Mouse (Mus musculus): ENCODE measurements around the gene Mier2. TPM values are rescaled to one million over a fixed set of nuclear protein-coding genes. Genes with fewer than 3 reads are reported as not detected.

Gene Mier2
- polyA plus RNA-seq, 1 experiment from 2014 or later = 56.2 TPM

- H3K4me3 ChIP-seq (ENCODE audit: low read length) = no peak overlapping the region
- no peaks in the 10 kb centered on the region for H3K36me3 ChIP-seq (ENCODE audit: insufficient read depth, low read length)
- H3K27me3 ChIP-seq (ENCODE audit: insufficient read depth, low read length) = no peaks in the 10 kb centered on the region
- H3K4me2 ChIP-seq (replicated peaks; ENCODE audit: low read depth, low read length) = no peak overlapping the region
- peaks cover 21% of the 10 kb centered on the region for H3K4me1 ChIP-seq (ENCODE audit: insufficient read depth, low read length)
- 90% methylated on average over 5 of the region's 5 CpGs for WGBS
- H3K9me3 ChIP-seq (ENCODE audit: low read length) = 0 out of 2 replicates have a peak, but pooled peaks cover 3% of the 10 kb centered on the region
- H3K9ac ChIP-seq (replicated peaks; ENCODE audit: low read length) = no peak overlapping the region
- H3K27ac ChIP-seq (ENCODE audit: low read length) = no peak overlapping the region
- no peak for ATAC-seq (ENCODE audit: low FRiP score, low TSS enrichment)
These were observed 2.0 kb upstream of the Mier2 start for GRCm38 (mm10) chr10:79556951-79557350.

GRCm38 (mm10) chr10:79555238-79555724 is 282 bp upstream of the Mier2 start:
- H3K4me3 ChIP-seq (ENCODE audit: low read length) = peak overlapping the region; percentile 84
- 0 out of 2 replicates have a peak, but pooled peaks cover 3% of the 10 kb centered on the region for H3K36me3 ChIP-seq (ENCODE audit: insufficient read depth, low read length)
- 0 out of 2 replicates have a peak, but pooled peaks cover 3% of the 10 kb centered on the region for H3K9me3 ChIP-seq (ENCODE audit: low read length)
- ATAC-seq (ENCODE audit: low FRiP score, low TSS enrichment) = peak; percentile 44
- H3K27me3 ChIP-seq (ENCODE audit: insufficient read depth, low read length) = no peaks in the 10 kb centered on the region
- no peak overlapping the region for H3K27ac ChIP-seq (ENCODE audit: low read length)
- H3K4me2 ChIP-seq (replicated peaks; ENCODE audit: low read depth, low read length) = peak overlapping the region; percentile 71
- H3K4me1 ChIP-seq (ENCODE audit: insufficient read depth, low read length) = peaks cover 21% of the 10 kb centered on the region
- WGBS = 26% methylated on average over 7 of the region's 7 CpGs
- H3K9ac ChIP-seq (replicated peaks; ENCODE audit: low read length) = peak overlapping the region; percentile 94

GRCm38 (mm10) chr10:79553691-79554090 is 1.3 kb downstream of the Mier2 start:
- Histone ChIP-seq H3K27me3 (ENCODE audit: insufficient read depth, low read length) (no peaks in the 10 kb centered on the region), H3K36me3 (ENCODE audit: insufficient read depth, low read length) (peaks cover 15% of the 10 kb centered on the region), H3K4me2 (replicated peaks; ENCODE audit: low read depth, low read length) (peak overlapping the region; percentile 71), H3K9me3 (ENCODE audit: low read length) (0 out of 2 replicates have a peak, but pooled peaks cover 3% of the 10 kb centered on the region), H3K4me1 (ENCODE audit: insufficient read depth, low read length) (peaks cover 21% of the 10 kb centered on the region), H3K4me3 (ENCODE audit: low read length) (peak overlapping the region; percentile 84), H3K9ac (replicated peaks; ENCODE audit: low read length) (peak overlapping the region; percentile 94), H3K27ac (ENCODE audit: low read length) (no peak overlapping the region)
- no peak for ATAC-seq (ENCODE audit: low FRiP score, low TSS enrichment)
- 19% methylated on average over 10 of the region's 10 CpGs for WGBS

GRCm38 (mm10) chr10:79553176-79553575 is 1.8 kb downstream of the Mier2 start:
- H3K4me1 ChIP-seq (ENCODE audit: insufficient read depth, low read length) = peaks cover 21% of the 10 kb centered on the region
- no peaks in the 10 kb centered on the region for H3K27me3 ChIP-seq (ENCODE audit: insufficient read depth, low read length)
- no peak overlapping the region for H3K27ac ChIP-seq (ENCODE audit: low read length)
- 0 out of 2 replicates have a peak, but pooled peaks cover under 1% of the 10 kb centered on the region for H3K9me3 ChIP-seq (ENCODE audit: low read length)
- WGBS = 90% methylated on average over 6 of the region's 6 CpGs
- H3K9ac ChIP-seq (replicated peaks; ENCODE audit: low read length) = peak overlapping the region; percentile 94; the same call in 1 of the 2 replicates
- H3K4me2 ChIP-seq (replicated peaks; ENCODE audit: low read depth, low read length) = peak overlapping the region; percentile 71
- peak overlapping the region; percentile 84 for H3K4me3 ChIP-seq (ENCODE audit: low read length)
- H3K36me3 ChIP-seq (ENCODE audit: insufficient read depth, low read length) = peaks cover 20% of the 10 kb centered on the region
- ATAC-seq (ENCODE audit: low FRiP score, low TSS enrichment) = no peak

GRCm38 (mm10) chr10:79552531-79552930 is 2.5 kb downstream of the Mier2 start:
- Histone ChIP-seq H3K9ac (replicated peaks; ENCODE audit: low read length) (no peak overlapping the region), H3K27me3 (ENCODE audit: insufficient read depth, low read length) (no peaks in the 10 kb centered on the region), H3K9me3 (ENCODE audit: low read length) (no peaks in the 10 kb centered on the region), H3K4me1 (ENCODE audit: insufficient read depth, low read length) (peaks cover 21% of the 10 kb centered on the region), H3K4me2 (replicated peaks; ENCODE audit: low read depth, low read length) (no peak overlapping the region), H3K36me3 (ENCODE audit: insufficient read depth, low read length) (peaks cover 23% of the 10 kb centered on the region), H3K27ac (ENCODE audit: low read length) (no peak overlapping the region), H3K4me3 (ENCODE audit: low read length) (no peak overlapping the region)
- 85% methylated on average over 8 of the region's 8 CpGs for WGBS
- no peak for ATAC-seq (ENCODE audit: low FRiP score, low TSS enrichment)

- 83% methylated on average over 9 of the region's 9 CpGs for WGBS
- Histone ChIP-seq H3K9ac (replicated peaks; ENCODE audit: low read length) (no peak overlapping the region), H3K4me1 (ENCODE audit: insufficient read depth, low read length) (peaks cover 19% of the 10 kb centered on the region), H3K27me3 (ENCODE audit: insufficient read depth, low read length) (no peaks in the 10 kb centered on the region), H3K36me3 (ENCODE audit: insufficient read depth, low read length) (peaks cover 44% of the 10 kb centered on the region), H3K9me3 (ENCODE audit: low read length) (no peaks in the 10 kb centered on the region), H3K4me2 (replicated peaks; ENCODE audit: low read depth, low read length) (no peak overlapping the region), H3K27ac (ENCODE audit: low read length) (no peak overlapping the region), H3K4me3 (ENCODE audit: low read length) (no peak overlapping the region)
- ATAC-seq (ENCODE audit: low FRiP score, low TSS enrichment) = no peak
These were observed 4.6 kb downstream of the Mier2 start for GRCm38 (mm10) chr10:79550366-79550765.

- Histone ChIP-seq H3K4me3 (ENCODE audit: low read length) (no peak overlapping the region), H3K27ac (ENCODE audit: low read length) (no peak overlapping the region), H3K4me1 (ENCODE audit: insufficient read depth, low read length) (peaks cover 16% of the 10 kb centered on the region), H3K27me3 (ENCODE audit: insufficient read depth, low read length) (no peaks in the 10 kb centered on the region), H3K36me3 (ENCODE audit: insufficient read depth, low read length) (peaks cover 54% of the 10 kb centered on the region), H3K4me2 (replicated peaks; ENCODE audit: low read depth, low read length) (no peak overlapping the region), H3K9ac (replicated peaks; ENCODE audit: low read length) (no peak overlapping the region), H3K9me3 (ENCODE audit: low read length) (no peaks in the 10 kb centered on the region)
- WGBS = 92% methylated on average over 18 of the region's 18 CpGs
- ATAC-seq (ENCODE audit: low FRiP score, low TSS enrichment) = no peak
These were observed 5.9 kb downstream of the Mier2 start for GRCm38 (mm10) chr10:79548971-79549723.

GRCm38 (mm10) chr10:79548546-79548945 is 6.5 kb downstream of the Mier2 start:
- ATAC-seq (ENCODE audit: low FRiP score, low TSS enrichment) = no peak
- Histone ChIP-seq H3K36me3 (ENCODE audit: insufficient read depth, low read length) (peaks cover 60% of the 10 kb centered on the region), H3K9ac (replicated peaks; ENCODE audit: low read length) (no peak overlapping the region), H3K4me2 (replicated peaks; ENCODE audit: low read depth, low read length) (no peak overlapping the region), H3K4me1 (ENCODE audit: insufficient read depth, low read length) (peaks cover 10% of the 10 kb centered on the region), H3K27me3 (ENCODE audit: insufficient read depth, low read length) (no peaks in the 10 kb centered on the region), H3K4me3 (ENCODE audit: low read length) (no peak overlapping the region), H3K27ac (ENCODE audit: low read length) (no peak overlapping the region), H3K9me3 (ENCODE audit: low read length) (no peaks in the 10 kb centered on the region)
- 91% methylated on average over 5 of the region's 5 CpGs for WGBS

- H3K9me3 ChIP-seq (ENCODE audit: low read length) = no peaks in the 10 kb centered on the region
- no peak overlapping the region for H3K9ac ChIP-seq (replicated peaks; ENCODE audit: low read length)
- no peak for ATAC-seq (ENCODE audit: low FRiP score, low TSS enrichment)
- H3K36me3 ChIP-seq (ENCODE audit: insufficient read depth, low read length) = peaks cover 72% of the 10 kb centered on the region
- H3K4me1 ChIP-seq (ENCODE audit: insufficient read depth, low read length) = no peaks in the 10 kb centered on the region
- H3K27ac ChIP-seq (ENCODE audit: low read length) = no peak overlapping the region
- no peak overlapping the region for H3K4me2 ChIP-seq (replicated peaks; ENCODE audit: low read depth, low read length)
- WGBS = 62% methylated on average over 5 of the region's 5 CpGs
- no peak overlapping the region for H3K4me3 ChIP-seq (ENCODE audit: low read length)
- H3K27me3 ChIP-seq (ENCODE audit: insufficient read depth, low read length) = no peaks in the 10 kb centered on the region
These were observed 7.8 kb downstream of the Mier2 start for GRCm38 (mm10) chr10:79547148-79547675.

- Histone ChIP-seq H3K9ac (replicated peaks; ENCODE audit: low read length) (no peak overlapping the region), H3K4me1 (ENCODE audit: insufficient read depth, low read length) (no peaks in the 10 kb centered on the region), H3K36me3 (ENCODE audit: insufficient read depth, low read length) (peaks cover 79% of the 10 kb centered on the region), H3K27ac (ENCODE audit: low read length) (no peak overlapping the region), H3K4me3 (ENCODE audit: low read length) (no peak overlapping the region), H3K27me3 (ENCODE audit: insufficient read depth, low read length) (no peaks in the 10 kb centered on the region), H3K4me2 (replicated peaks; ENCODE audit: low read depth, low read length) (no peak overlapping the region), H3K9me3 (ENCODE audit: low read length) (no peaks in the 10 kb centered on the region)
- WGBS = 87% methylated on average over 11 of the region's 11 CpGs
- no peak for ATAC-seq (ENCODE audit: low FRiP score, low TSS enrichment)
These were observed 8.5 kb downstream of the Mier2 start for GRCm38 (mm10) chr10:79546483-79546882.

Measured in kidney, embryonic 16.5 days (tissue).